Mouse (Mus musculus) stomach, embryonic 16.5 days (tissue): Measurements from ENCODE around the gene Usp10. TPM values are rescaled to one million over a fixed set of nuclear protein-coding genes. Genes with fewer than 3 reads are reported as not detected.
A peak's percentile ranks its signal among the peaks of the same experiment; 100 is the strongest.

ENCODE experiments used
- ATAC-seq: fragments of 200-750 bp; cut with Nextera tagmentation; 2 replicates; pipeline ENCODE4 v1.8.0; 2017; ENCODE audit warnings: moderate number of reproducible peaks, moderate TSS enrichment; ENCODE audit not compliant: insufficient read depth, low FRiP score
- H3K27ac ChIP-seq: fragments of 300-500 bp; sonication (generic); 2 replicates; pipeline ENCODE4 v1.5.1; 2014; ENCODE audit warnings: low read length
- H3K27me3 ChIP-seq: fragments of 300-500 bp; sonication (generic); 2 replicates; pipeline ENCODE4 v1.6.1; 2014; ENCODE audit warnings: low read length, control low read depth, mixed read lengths; ENCODE audit not compliant: control insufficient read depth, insufficient read depth
- H3K36me3 ChIP-seq: fragments of 300-500 bp; sonication (generic); 2 replicates; pipeline ENCODE4 v1.6.1; 2014; ENCODE audit warnings: low read length; ENCODE audit not compliant: control insufficient read depth, insufficient read depth
- H3K4me1 ChIP-seq: fragments of 300-500 bp; sonication (generic); 2 replicates; pipeline ENCODE4 v1.6.1; 2014; ENCODE audit warnings: low read length, control low read depth, mixed read lengths; ENCODE audit not compliant: control insufficient read depth, insufficient read depth
- H3K4me2 ChIP-seq: fragments of 300-500 bp; sonication (generic); 2 replicates; pipeline ENCODE4 v1.6.1; 2014; ENCODE audit warnings: low read depth, low read length, mixed read lengths
- H3K4me3 ChIP-seq: fragments of 300-500 bp; sonication (generic); replicated peaks from 2 replicates; pipeline ENCODE4 v1.5.1; 2014; ENCODE audit warnings: mild to moderate bottlenecking, low read length
- H3K9ac ChIP-seq: fragments of 300-500 bp; sonication (generic); 2 replicates; pipeline ENCODE4 v1.6.1; 2014; ENCODE audit warnings: low read length
- H3K9me3 ChIP-seq: fragments of 300-500 bp; sonication (generic); replicated peaks from 2 replicates; pipeline ENCODE4 v1.6.1; 2016; ENCODE audit warnings: low read length, control low read depth; ENCODE audit not compliant: control insufficient read depth
- WGBS: fragments of 180-500 bp; shearing (Covaris S2); extraction: QIAGEN DNeasy Blood & Tissue Kit; methylation state at CpG from one replicate; pipeline ENCODE4 v1.1.7; 2014; 5-methylcytosine and 5-hydroxymethylcytosine counted together
- polyA plus RNA-seq: library from polyadenylated mRNA; unstranded; fragments of >200 nt; fragmentation: Nextera tagmentation; extraction: Ambion mirVana; gene quantifications from 2 replicates; pipeline ENCODE4 v1.2.1, GENCODE M21; 2015

The Usp10 gene
- polyA plus RNA-seq, 1 experiment from 2014 or later: 118 TPM

DNA sequence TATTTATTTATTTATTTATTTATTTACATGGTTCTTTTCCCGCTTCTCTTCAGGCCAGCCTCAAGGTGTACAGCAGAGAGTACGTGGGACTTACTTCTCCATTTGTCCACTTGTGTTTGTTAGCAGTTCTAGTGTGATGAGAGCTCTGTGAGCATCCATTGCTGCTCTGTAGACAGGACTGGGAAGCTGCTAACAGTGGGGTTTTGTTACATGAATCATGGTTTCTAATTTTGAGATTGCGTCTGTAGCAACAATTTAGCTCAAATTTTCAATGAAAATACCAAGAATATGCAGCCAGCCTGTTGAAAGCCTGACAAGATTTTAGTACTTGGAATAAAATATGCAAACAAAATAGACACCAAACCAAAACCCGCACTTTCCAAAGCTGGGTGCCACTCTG lies 15.3 kb downstream of the Usp10 start:
- Histone ChIP-seq H3K36me3 (no peaks in the 10 kb centered on the region), H3K27me3 (no peaks in the 10 kb centered on the region), H3K9ac (no peak overlapping the region), H3K4me3 (no peak overlapping the region), H3K27ac (no peak overlapping the region), H3K4me2 (no peak overlapping the region), H3K9me3 (no peaks in the 10 kb centered on the region), H3K4me1 (peaks cover 13% of the 10 kb centered on the region; the same call in 1 of the 2 replicates)
- ATAC-seq: no peak
- 83% methylated on average over 4 of the region's 4 CpGs for WGBS

DNA sequence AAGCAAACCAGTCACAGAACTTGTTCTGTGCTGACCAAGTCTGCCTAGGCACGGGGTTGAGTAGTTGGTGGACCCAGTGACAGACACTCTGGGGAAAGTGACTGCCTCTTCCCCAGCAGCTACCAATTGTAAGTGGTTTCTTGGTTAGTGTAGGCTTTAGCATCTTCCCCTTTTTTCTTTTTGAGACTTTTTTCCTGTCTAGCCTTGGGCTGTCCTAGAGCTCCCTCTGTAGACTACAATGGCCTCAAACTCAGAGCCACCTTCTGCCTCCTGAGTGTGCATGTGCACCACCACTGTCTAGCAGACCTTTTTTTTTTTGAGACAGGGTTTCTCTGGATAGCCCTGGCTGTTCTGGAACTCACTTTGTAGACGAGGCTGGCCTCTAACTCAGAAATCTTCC lies 16.3 kb downstream of the Usp10 start:
- Histone ChIP-seq H3K9me3 (no peaks in the 10 kb centered on the region), H3K36me3 (no peaks in the 10 kb centered on the region), H3K4me3 (no peak overlapping the region), H3K9ac (no peak overlapping the region), H3K27ac (no peak overlapping the region), H3K27me3 (no peaks in the 10 kb centered on the region), H3K4me2 (no peak overlapping the region), H3K4me1 (peaks cover 4% of the 10 kb centered on the region; the same call in 1 of the 2 replicates)
- no peak for ATAC-seq
- 84% methylated on average over 2 of the region's 2 CpGs for WGBS

DNA sequence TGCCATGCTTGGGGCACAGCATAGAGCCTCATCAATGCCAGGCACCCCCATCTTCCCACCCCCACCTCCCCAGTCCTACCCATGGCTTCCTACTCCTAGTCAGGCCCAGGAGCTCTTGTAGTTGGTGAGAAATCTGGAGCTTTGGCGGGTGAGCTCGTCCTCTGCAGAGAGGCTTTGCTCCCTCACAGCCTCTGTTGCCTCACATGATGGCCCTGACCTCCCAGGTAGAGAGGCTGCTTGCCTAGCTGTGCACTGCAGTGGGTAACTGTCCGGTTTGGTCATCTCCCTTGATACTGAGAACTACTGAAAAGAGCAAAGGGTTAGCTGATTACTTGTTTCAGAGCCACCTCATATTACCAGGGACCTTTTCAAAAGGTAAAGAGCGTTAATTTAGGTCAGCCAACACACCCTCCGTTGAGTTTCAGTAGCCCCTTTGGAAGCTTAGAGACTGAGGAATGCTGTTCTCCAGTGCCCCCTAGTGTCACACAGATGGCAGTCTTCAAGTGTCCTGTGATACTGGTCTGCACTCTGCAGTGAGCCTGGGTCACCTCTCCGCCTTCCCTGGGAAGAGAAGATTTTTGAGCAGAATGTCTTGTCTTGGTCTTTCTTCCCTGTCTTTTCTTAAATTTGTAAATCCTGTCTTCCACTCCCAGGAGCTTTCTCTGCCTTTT lies 17.4 kb downstream of the Usp10 start:
- no peaks in the 10 kb centered on the region for H3K27me3 ChIP-seq
- H3K27ac ChIP-seq: no peak overlapping the region
- peak; percentile 74; the same call in 1 of the 2 replicates for ATAC-seq
- no peak overlapping the region for H3K4me3 ChIP-seq
- 41% methylated on average over 6 of the region's 6 CpGs for WGBS
- H3K9me3 ChIP-seq: no peaks in the 10 kb centered on the region
- no peak overlapping the region for H3K9ac ChIP-seq
- no peaks in the 10 kb centered on the region for H3K36me3 ChIP-seq
- H3K4me1 ChIP-seq: peaks cover 4% of the 10 kb centered on the region; the same call in 1 of the 2 replicates
- H3K4me2 ChIP-seq: no peak overlapping the region

- no peak for ATAC-seq
- no peaks in the 10 kb centered on the region for H3K36me3 ChIP-seq
- no peak overlapping the region for H3K4me3 ChIP-seq
- H3K4me2 ChIP-seq: no peak overlapping the region
- no peak overlapping the region for H3K27ac ChIP-seq
- 73% methylated on average over 4 of the region's 4 CpGs for WGBS
- H3K4me1 ChIP-seq: no peaks in the 10 kb centered on the region; the same call in 1 of the 2 replicates
- H3K9ac ChIP-seq: no peak overlapping the region
- no peaks in the 10 kb centered on the region for H3K27me3 ChIP-seq
- no peaks in the 10 kb centered on the region for H3K9me3 ChIP-seq
These were observed 21.2 kb downstream of the Usp10 start for GRCm38 (mm10) chr8:119931317-119931716.

DNA sequence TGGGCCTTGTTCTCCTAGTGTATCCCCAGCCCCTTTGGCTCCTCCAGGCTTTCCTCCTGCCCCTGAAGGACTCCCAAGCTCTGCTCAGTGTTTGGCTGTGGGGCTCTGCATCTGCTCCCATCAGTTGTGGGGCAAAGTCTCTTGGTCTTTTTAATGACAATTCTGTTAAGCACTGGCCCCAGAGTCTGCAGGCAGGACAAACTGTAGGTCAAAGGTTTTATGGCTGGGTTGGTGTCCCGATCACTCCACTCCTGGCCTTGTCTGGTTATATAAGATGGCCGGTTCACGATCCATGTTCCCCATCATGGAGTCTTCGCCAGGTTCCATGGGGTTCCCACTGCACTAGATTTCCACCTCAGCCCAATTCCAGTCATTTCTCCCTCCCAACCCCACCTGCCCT lies 23.5 kb downstream of the Usp10 start:
- H3K9me3 ChIP-seq: no peaks in the 10 kb centered on the region
- no peak overlapping the region for H3K9ac ChIP-seq
- 93% methylated on average over 4 of the region's 4 CpGs for WGBS
- no peak for ATAC-seq
- no peak overlapping the region for H3K4me3 ChIP-seq
- no peak overlapping the region for H3K27ac ChIP-seq
- no peaks in the 10 kb centered on the region for H3K36me3 ChIP-seq
- H3K4me2 ChIP-seq: no peak overlapping the region
- H3K27me3 ChIP-seq: no peaks in the 10 kb centered on the region
- no peaks in the 10 kb centered on the region; the same call in 1 of the 2 replicates for H3K4me1 ChIP-seq

DNA sequence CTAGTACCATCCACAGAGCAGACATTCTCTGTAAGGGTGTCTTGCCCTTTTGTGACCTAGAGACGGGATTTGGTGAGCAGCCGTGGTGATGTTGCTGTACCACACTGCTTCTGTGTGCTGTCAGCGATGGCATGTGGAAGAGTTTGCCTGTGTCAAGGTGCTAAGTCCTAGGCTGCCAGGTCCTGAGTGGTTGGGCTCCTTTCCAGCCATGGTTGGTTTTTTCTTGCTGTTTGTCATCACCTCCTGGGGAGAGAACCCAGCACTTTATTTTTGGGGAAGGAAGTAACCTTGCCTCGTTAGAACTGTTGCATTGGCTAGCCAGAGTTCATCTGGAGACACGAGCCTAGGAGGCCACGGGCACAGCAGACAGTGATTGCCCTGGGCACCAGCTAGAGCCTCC lies 25.4 kb downstream of the Usp10 start:
- H3K4me3 ChIP-seq: no peak overlapping the region
- no peak overlapping the region for H3K27ac ChIP-seq
- no peak overlapping the region for H3K9ac ChIP-seq
- no peaks in the 10 kb centered on the region for H3K9me3 ChIP-seq
- H3K27me3 ChIP-seq: no peaks in the 10 kb centered on the region
- ATAC-seq: no peak
- H3K36me3 ChIP-seq: no peaks in the 10 kb centered on the region
- WGBS: 77% methylated on average over 6 of the region's 6 CpGs
- no peak overlapping the region for H3K4me2 ChIP-seq
- H3K4me1 ChIP-seq: no peaks in the 10 kb centered on the region

- WGBS: 83% methylated on average over 7 of the region's 7 CpGs
- ATAC-seq: no peak
These were observed 28.3 kb downstream of the Usp10 start for GRCm38 (mm10) chr8:119938481-119938880.

DNA sequence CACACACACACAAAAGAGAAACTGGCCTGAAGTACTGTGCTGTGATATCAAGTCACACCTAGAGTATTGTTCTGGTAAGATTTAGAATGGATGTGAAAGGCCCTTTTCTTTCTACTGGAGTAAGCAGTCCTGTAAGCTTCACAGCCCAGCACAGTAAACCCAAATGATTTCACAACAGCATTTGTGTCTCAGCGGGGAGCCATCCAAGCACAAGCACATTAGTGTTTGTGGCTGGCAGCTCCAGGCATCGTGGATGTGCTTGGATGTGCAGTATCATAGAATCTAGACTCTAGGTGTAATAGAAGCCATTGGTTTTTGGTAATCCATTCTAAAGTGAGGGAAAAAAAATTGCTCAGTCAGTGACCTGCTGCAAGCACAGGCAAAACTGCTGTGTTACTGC lies 29.2 kb downstream of the Usp10 start:
- peaks cover 17% of the 10 kb centered on the region for H3K36me3 ChIP-seq
- ATAC-seq: no peak
- 85% methylated on average over 2 of the region's 2 CpGs for WGBS

More at GRCm38 (mm10) chr8:119938481-119938880, 28.3 kb downstream of the Usp10 start:
- Histone ChIP-seq H3K9me3 (no peaks in the 10 kb centered on the region), H3K4me2 (no peak overlapping the region), H3K27ac (no peak overlapping the region), H3K36me3 (peaks cover 17% of the 10 kb centered on the region), H3K9ac (no peak overlapping the region), H3K27me3 (no peaks in the 10 kb centered on the region), H3K4me3 (no peak overlapping the region), H3K4me1 (no peaks in the 10 kb centered on the region)

DNA sequence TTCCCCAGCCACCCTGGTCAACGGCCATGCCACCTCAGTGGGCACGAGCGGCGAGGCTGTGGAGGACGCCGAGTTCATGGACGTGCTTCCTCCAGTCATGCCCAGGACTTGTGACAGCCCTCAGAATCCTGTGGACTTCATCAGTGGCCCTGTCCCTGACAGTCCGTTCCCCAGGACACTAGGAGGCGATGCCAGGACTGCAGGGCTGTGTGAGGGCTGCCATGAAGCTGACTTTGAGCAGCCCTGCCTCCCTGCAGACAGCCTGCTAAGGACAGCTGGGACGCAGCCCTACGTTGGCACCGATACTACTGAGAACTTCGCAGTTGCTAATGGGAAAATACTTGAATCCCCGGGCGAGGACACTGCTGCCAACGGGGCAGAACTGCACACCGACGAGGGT lies 31.3 kb downstream of the Usp10 start:
- Histone ChIP-seq H3K27ac (no peak overlapping the region), H3K36me3 (peaks cover 17% of the 10 kb centered on the region), H3K4me2 (no peak overlapping the region), H3K4me1 (no peaks in the 10 kb centered on the region), H3K27me3 (no peaks in the 10 kb centered on the region), H3K9ac (no peak overlapping the region), H3K9me3 (no peaks in the 10 kb centered on the region), H3K4me3 (no peak overlapping the region)
- WGBS: 95% methylated on average over 18 of the region's 18 CpGs
- ATAC-seq: no peak

More for the DNA sequence above, 29.2 kb downstream of the Usp10 start:
- Histone ChIP-seq H3K4me1 (no peaks in the 10 kb centered on the region), H3K9ac (no peak overlapping the region), H3K4me3 (no peak overlapping the region), H3K9me3 (no peaks in the 10 kb centered on the region), H3K27ac (no peak overlapping the region), H3K27me3 (no peaks in the 10 kb centered on the region), H3K4me2 (no peak overlapping the region)
